Mouse (Mus musculus): ENCODE results near the gene Efs.

GRCm38 (mm10) chr14:54965631-54966030, 39.7 kb upstream of the Efs start:
- no peak for TF ChIP-seq CTCF (IDR thresholded peaks at IDR 0.05; ENCODE audit: control insufficient read depth, insufficient read depth, insufficient read length)
- TF ChIP-seq USF1 (IDR thresholded peaks at IDR 0.05; ENCODE audit: low read depth) = no peak

Measured in C2C12 (cell line).